Mouse (Mus musculus) brain, embryonic 14.5 days (tissue): ENCODE measurements at regions not wholly inside any gene's neighbourhood (a gene's known extent, or its start where the extent isn't known, plus 50 kb on each side); places are given as distances from the start of the nearest gene placed in this dataset.

Experiments used
- CTCF ChIP-seq: fragments of 200-500 bp; IDR thresholded peaks from 2 replicates; pipeline ENCODE4 v1.5.1; 2012; ENCODE audit warnings: inconsistent platforms, mild to moderate bottlenecking, moderate library complexity, borderline replicate concordance; ENCODE audit not compliant: insufficient read depth, insufficient read length; ENCODE audit errors: extremely low read depth
- POLR2A ChIP-seq: fragments of 200-500 bp; IDR thresholded peaks from 2 replicates; pipeline ENCODE4 v1.6.1; 2012; ENCODE audit warnings: mild to moderate bottlenecking, inconsistent platforms, borderline replicate concordance; ENCODE audit not compliant: poor library complexity, insufficient read depth, insufficient read length, severe bottlenecking; ENCODE audit errors: extremely low read depth

DNA sequence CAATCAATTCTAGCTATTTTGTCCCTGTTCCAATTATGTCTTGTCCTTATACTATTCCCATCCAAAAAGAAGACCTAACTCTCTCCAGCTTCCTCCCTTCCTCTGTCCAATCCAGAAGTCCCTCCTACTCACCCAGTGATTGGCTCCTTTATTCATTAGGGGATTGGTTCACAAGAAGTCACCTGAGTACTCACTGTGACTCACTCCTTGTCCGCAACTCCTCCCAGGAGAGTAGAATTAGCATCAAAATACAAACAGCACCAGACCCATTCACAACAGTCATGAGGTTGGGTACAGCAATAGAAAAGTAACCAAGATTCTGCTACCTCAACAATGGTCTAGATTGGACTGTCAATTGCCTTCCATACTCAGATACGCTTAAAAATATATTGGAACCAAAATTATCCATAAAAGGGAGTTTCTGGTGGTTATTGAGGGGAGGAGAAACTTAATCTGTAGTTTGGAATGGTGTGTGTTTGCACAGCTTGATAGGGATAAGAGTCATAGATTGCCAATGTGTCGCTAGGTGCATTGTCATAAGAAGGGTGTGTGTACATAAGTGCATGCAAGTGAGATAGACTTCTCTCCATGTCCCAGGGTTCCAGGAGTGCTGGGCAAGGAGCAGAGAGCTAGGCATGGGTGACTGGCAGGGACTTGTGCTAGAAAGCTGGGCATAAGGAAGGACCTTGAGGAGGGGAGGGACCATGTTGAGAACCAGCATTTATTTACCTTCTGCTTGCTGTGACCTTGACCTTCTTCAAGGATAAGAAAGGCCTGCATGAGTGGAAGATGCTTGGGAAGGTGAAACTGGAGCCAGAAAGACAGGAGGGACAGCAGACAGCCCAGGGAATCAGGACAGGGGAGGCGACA, 187.1 kb downstream of the Gm7361 start:
- TF ChIP-seq CTCF (no peak), POLR2A (no peak)
